Mouse (Mus musculus): ENCODE measurements around the gene F830045P16Rik. TPM values are rescaled to one million over a fixed set of nuclear protein-coding genes. Genes with fewer than 3 reads are reported as not detected.

The F830045P16Rik gene
- total and polyA plus RNA-seq, 3 experiments, result not detected

Other genes with a start within 250 kb of the F830045P16Rik start
- gene Ckap2l, start 239.4 kb downstream of the F830045P16Rik start, total RNA-seq (2012; rRNA removed), result 13.3 and 15.0 TPM in 2 replicates
- gene Ckap2l, start 239.4 kb downstream of the F830045P16Rik start, total RNA-seq (2014; rRNA removed), result 22.6 and 23.6 TPM in 2 replicates
- 30.5 and 35.6 TPM in 2 replicates for gene Ckap2l, start 239.4 kb downstream of the F830045P16Rik start, polyA plus RNA-seq (2012; ENCODE audit: insufficient read length, low read depth)
- 0.04 TPM in 1 of 2 replicates, not detected in the other for gene Il1a, start 226.6 kb downstream of the F830045P16Rik start, total RNA-seq (2012; rRNA removed)
- gene Il1a, start 226.6 kb downstream of the F830045P16Rik start, total RNA-seq (2014; rRNA removed), result 0.17 TPM in 1 of 2 replicates, not detected in the other
- gene Il1a, start 226.6 kb downstream of the F830045P16Rik start, polyA plus RNA-seq (2012; ENCODE audit: insufficient read length, low read depth), result 0.13 TPM in 1 of 2 replicates, not detected in the other
- 0.13 TPM in 1 of 2 replicates, not detected in the other for gene Il1b, start 165.5 kb downstream of the F830045P16Rik start, total RNA-seq (2012; rRNA removed)
- 0.44 and 0.80 TPM in 2 replicates for gene Il1b, start 165.5 kb downstream of the F830045P16Rik start, total RNA-seq (2014; rRNA removed)
- gene Il1b, start 165.5 kb downstream of the F830045P16Rik start, polyA plus RNA-seq (2012; ENCODE audit: insufficient read length, low read depth), result 0.23 and 0.65 TPM in 2 replicates
- gene Sirpa, start 56.2 kb upstream of the F830045P16Rik start, total RNA-seq (2012; rRNA removed), result 25.4 and 27.1 TPM in 2 replicates
- gene Sirpa, start 56.2 kb upstream of the F830045P16Rik start, total RNA-seq (2014; rRNA removed), result 20.4 and 24.2 TPM in 2 replicates
- 30.6 and 32.7 TPM in 2 replicates for gene Sirpa, start 56.2 kb upstream of the F830045P16Rik start, polyA plus RNA-seq (2012; ENCODE audit: insufficient read length, low read depth)
- not detected in 2 replicates for gene Pdyn, start 163.2 kb upstream of the F830045P16Rik start, total RNA-seq (2012; rRNA removed)
- not detected in 2 replicates for gene Pdyn, start 163.2 kb upstream of the F830045P16Rik start, total RNA-seq (2014; rRNA removed)
- gene Pdyn, start 163.2 kb upstream of the F830045P16Rik start, polyA plus RNA-seq (2012; ENCODE audit: insufficient read length, low read depth), result not detected in 2 replicates